Mouse (Mus musculus): ENCODE results near the gene Smyd3.

DNA sequence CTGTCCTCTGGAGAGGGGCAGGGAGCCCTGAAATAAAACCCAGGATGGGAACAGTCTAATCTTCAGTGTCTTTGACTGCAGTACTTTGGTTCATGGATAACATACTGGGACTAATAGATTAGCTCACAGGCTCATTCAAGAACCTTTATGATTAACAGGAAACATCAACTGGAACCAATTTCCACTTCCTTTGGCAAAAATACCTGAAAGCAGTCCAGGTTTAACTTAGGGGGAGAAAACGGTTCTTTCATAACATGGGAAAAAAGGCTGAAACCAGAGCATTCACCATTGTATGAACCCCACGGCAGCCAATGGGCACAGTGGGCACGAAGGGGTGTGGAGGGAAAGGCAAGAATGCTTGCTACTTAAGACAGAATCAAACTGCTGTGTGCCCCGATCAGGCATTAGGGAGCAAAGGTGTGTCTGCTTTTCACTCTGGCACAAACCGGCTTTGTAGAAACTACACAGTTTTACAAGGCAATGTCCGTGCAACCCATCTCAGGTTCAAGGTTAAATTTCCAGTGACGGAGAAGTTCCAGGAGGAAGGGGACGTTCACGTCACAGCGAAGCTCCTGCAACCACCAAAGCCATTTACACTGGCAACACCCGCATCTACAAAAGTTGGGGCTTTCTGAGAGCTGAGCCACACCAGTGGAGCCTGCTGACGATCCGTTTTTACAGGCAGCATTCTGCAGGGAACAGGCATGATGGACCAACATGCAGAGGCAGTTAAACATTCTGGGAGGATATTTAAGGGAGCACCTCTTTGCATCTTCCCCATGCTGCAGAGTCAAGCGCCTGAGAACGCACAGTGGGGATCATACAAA is 458.3 kb downstream of the Smyd3 start:
- no peak for TF ChIP-seq CTCF (IDR thresholded peaks at IDR 0.05; ENCODE audit: control insufficient read depth, insufficient read depth, insufficient replicate concordance, low read depth, low read length)
- no peak for TF ChIP-seq POLR2A (IDR thresholded peaks at IDR 0.05; ENCODE audit: control insufficient read depth, low read depth, low read length)

All from testis, adult 2 months (tissue).